Mouse (Mus musculus): ENCODE measurements at regions not wholly inside any gene's neighbourhood (a gene's known extent, or its start where the extent isn't known, plus 50 kb on each side); places are given as distances from the start of the nearest gene placed in this dataset.

DNA sequence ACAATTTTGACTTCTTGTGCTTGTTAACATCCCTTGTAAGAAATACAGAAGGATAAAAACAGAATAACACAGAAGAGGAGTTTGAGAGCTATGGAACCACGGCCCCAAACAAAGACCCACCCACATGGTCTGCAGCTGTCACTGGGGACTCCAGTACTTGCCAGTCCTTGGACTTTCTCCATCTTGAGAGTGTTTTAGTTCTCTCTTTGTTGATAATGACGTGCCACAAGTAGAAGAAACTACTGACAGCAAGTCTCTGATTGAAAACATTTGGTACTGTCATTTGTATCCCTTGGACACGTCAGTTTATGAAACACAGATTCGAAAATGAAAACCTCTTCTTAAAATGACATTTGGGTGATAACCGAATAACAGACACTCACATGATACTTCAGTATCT, 68.3 kb upstream of the Frg1 start:
- no peak for DNase-seq (ENCODE audit: low spot score in 2 of 2)

DNA sequence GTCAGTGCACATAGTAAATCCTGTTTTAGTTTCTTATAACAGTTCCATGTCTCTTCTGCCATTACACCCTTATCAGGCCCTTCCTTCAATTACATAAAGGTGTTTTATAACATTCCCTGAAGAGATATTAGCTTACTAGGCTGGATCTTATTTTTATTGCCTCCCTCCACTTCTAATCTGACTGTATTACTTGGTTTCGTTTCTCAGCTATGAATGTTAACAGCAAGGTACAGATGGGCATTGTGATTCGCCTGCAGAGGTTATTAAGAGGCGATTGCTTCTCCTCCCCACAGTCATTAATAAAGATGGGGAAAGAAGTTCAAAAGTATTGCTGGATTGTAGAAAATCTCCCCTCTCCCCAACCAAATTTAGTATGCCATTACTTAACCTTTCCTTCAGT, 66.4 kb upstream of the Frg1 start:
- no peak for DNase-seq (ENCODE audit: low spot score in 2 of 2)

- DNase-seq (ENCODE audit: low spot score in 2 of 2): no peak
These were observed 56.3 kb upstream of the Frg1 start for GRCm38 (mm10) chr8:41472992-41473699.

DNA sequence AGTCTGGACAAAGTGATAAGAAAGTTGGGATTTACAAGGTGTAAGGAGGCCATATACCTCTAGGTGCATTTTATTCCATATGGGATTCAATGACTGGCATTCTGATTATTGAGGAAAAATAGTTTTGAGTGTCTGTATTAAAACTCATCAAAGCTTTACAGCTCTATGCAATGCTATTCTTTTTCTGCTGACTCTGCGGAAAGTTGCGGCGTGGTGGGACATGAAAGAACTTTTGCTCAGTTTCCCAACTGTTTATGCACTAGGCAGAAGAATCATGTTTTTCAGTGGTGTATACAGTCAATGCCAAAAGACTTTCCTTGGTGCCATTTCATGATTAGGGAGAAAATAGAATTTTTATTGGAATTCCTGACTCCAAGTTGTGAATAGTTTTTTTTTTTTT, 55.4 kb upstream of the Frg1 start:
- no peak for DNase-seq (ENCODE audit: low spot score in 2 of 2)

Data from urinary bladder, adult 18-20 months (tissue).